Mouse (Mus musculus) frontal cortex, adult 2 months (tissue): ENCODE results near the gene Sort1. TPM values are rescaled to one million over a fixed set of nuclear protein-coding genes. Genes with fewer than 3 reads are reported as not detected.
A peak's percentile ranks its signal among the peaks of the same experiment; 100 is the strongest.

Experiments used
- DNase-seq, 2 experiments: peaks; one replicate each; pipeline ENCODE4 v3.0.0; 2022; ENCODE audit warnings: low spot score in 1 of 2; ENCODE audit errors: extremely low spot score in 1 of 2
- polyA plus RNA-seq: library from polyadenylated mRNA; depleted of rRNA; stranded (reverse); fragments of >200 nt; gene quantifications from 2 replicates; pipeline ENCODE4 v1.2.3, GENCODE M21; 2012

Gene Sort1
- polyA plus RNA-seq, 1 experiment: 157 TPM

DNA sequence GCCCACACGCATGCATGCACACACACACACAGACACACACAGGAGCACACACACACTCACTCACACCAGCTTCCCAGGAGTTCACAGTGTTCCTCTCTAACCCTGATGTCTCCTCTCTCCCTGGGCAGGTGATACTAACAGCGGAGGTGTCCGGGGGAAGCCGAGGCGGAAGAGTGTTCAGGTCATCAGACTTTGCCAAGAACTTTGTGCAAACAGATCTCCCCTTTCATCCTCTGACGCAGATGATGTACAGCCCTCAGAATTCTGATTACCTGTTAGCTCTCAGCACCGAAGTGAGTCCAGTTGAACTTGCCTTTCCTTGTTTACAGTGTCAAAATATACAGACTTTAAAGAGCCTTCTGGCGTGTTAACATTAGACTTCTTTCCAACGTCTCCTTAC lies 41.6 kb downstream of the Sort1 start:
- no peak for DNase-seq

DNA sequence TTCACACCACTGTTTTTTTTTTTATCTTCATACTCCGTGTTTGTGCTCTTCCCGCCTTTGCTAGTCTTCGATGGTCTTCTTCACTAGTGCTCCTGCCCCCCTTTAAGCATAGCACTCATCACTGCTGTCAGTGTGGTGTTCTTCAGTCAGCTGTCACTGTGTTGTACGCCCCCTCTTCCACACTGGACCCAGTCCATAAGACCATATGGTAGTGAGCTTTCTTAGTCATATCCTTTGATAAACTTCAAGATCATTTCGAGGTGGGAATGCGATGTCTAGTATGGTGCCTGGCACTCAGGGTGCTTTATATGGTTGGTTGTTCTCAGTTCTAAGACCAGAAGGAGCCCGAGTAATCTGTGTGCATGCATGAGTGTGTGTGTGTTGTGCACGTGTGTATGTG lies 43.4 kb downstream of the Sort1 start:
- peak in 1 of 2 experiments; percentile 74 for DNase-seq

DNA sequence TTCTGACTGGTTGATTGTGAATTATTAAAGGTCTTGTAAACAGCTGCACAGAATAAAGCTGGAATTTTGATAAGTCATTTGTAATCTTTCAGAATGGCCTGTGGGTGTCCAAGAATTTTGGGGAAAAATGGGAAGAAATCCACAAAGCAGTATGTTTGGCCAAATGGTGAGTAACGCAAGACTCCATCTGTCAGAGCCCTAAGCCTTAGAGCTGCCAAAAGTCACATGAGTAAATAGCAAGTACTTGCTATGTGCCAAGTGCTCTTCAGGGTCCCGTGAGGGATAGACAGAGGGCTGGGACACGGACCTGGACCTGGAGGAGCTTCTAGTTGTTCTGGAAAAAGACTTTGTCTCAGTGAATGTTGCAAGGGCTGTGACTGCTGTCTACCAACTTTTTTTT lies 44.0 kb downstream of the Sort1 start:
- DNase-seq: no peak

DNA sequence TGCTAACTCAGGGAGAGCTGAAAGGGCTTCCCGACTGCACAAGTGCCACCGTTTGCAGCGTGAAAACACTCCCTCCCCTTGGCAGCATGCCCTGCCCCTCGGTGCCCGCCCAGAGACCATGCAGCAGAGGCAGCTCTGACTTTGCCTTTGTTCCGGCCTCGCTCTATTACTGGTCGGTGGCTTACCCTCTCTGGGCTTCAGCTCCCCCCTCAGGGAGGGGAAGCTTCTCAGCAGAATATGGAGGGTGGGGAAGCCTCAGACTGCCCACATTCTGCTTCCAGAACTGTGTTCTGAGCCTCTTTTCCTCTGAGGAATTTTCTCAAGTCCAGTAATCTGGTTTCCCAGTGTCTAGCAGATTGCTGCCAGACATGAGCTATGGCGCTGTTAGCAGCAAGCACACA lies 44.6 kb downstream of the Sort1 start:
- peak in 1 of 2 experiments; percentile 58 for DNase-seq

DNA sequence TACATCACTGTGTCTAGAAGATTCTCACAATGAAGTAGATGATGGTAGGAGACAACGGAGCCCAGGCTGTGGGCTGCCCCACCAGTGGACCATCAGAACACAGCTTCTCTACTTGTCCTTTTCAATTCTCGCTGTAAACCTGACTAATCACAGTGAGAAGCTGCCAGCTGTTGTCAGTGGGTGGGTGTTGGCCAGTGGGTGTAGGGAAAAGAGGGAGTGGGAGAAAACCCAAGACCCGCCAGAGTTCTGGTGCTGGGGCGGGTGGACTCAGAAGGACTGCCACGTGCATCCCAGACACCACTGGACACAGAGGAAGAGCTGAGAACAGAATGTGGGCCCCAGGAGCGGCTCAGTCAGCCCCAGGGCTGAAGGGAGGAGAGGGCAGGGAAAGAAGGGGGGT lies 46.9 kb downstream of the Sort1 start:
- peak in 1 of 2 experiments; percentile 66 for DNase-seq

DNA sequence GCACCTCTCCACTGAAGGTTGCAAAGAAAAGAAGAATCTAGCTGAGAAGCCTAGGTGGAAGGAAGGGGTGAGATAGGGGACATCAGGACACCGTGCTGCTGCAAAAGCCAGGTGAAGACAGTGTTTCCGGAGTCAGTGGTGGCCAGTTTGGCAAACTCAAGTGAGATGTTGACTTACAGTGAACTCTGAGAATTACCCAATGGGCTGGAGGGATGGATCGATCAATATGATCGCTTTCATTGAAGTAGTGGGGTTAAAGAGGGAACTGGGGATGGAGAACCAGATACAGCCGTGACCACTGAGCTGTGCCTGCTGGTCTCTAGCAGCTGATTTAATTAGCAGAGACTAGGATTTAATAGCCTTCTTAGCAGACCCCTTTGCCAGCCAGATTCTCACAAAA lies 53.0 kb downstream of the Sort1 start:
- no peak for DNase-seq

DNA sequence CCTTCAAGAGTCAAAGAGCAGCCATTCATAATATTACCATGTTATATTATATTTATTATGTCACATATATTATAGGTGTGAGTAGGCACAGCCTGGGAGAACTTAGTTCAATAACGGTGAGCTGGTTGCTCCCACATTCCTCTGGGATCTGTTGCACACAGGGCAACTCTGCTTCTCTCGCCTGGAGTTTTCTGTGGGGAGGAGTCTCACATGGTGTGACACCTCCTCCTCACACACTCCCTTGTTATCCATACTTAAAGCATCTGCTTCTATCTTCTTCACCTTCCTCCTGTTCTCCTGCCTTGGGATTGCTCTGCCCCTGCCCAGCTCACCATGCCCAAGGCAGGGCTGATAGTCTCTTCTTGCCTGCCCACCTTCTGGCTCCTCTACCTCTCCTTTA lies 57.2 kb downstream of the Sort1 start:
- no peak for DNase-seq

DNA sequence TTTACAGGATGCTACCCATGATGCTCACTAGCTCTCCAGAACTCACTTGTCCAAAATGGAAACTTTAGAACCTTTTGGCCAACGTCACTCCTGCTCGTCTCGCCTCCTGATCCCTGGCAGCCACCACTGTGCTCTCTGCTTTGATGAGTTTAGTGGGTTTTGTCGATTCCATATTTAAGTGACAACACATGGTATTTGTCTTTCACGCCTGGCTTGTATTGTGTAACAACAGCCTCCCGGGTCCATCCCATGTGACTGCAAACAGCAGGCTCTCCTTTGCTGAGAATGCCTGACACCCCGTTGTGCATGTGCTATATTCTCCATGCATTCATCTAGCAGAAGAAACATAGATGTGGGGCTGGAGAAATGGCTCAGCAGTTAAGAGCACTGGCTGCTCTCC lies 58.3 kb downstream of the Sort1 start:
- no peak for DNase-seq

DNA sequence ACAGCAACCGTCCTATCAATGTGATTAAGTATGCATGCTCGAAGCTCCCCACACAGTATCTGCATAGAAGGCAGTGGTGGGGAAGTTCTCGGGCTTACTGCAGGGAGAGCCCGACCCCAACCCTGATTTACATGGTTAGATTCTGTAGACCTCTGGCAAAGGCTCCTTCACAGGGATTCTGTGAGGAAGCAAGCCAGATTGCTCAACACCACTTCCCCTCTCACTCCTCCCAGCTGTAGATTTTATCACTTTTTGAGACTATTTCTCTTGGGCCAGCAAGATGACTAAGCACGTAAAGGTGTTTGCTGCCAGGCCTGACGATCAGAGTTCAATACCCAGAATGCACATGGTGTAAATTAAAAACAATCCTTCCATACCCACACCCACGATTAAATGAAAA lies 62.0 kb downstream of the Sort1 start:
- DNase-seq: no peak

DNA sequence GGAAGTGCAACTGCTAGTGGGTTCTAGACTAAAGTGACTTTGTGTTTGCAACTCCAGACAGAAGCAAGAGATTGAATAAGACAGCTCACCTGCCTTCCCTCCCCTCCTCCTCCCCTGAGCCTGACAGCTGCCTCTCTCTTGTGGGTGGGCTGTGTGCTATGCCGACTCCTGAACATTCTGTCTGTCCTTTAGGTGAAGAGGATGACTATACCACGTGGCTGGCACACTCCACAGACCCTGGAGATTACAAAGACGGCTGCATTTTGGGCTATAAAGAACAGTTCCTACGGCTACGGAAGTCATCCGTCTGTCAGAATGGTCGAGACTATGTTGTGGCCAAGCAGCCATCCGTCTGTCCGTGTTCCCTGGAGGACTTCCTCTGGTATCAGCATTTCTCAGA lies 64.5 kb downstream of the Sort1 start:
- DNase-seq: no peak

DNA sequence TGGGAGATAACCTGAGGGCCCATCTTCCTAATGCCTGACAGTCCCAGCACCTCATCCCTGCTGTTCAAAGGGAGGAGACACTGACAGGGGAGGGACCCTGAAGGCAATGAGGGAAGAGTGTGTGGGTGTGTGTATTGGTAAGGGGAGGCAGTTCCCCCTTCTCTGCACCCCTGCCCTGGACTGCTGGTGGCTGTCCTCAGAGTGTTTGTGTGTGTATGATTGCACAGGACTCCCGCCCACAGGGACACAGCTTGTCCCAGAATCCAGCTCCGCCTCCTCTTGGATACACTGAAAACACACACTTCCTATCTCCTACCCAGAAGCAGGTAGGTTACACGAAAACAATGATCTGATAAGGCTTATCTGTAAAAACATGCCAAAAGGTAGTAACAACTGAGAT lies 71.4 kb downstream of the Sort1 start:
- DNase-seq: no peak

DNA sequence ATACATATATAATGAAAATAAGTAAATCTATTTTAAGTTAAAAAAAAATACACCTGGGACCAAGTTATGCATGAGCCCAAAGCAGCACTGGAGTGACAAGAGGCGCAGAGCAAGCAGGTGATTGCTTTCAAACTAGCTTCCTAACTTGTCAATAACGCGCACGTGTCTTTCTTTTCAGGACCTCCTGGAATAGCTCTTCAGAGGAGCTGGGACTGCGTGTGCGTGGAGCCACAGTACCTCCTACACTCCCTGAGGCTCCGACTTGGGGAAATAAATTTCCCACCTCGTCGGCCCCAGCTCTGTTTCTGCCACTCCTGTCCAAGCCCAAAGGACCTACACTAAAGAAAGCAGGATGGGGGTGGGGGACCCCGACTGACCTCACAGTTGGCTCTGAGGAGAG lies 73.2 kb downstream of the Sort1 start:
- DNase-seq: peak in 1 of 2 experiments; percentile 40

DNA sequence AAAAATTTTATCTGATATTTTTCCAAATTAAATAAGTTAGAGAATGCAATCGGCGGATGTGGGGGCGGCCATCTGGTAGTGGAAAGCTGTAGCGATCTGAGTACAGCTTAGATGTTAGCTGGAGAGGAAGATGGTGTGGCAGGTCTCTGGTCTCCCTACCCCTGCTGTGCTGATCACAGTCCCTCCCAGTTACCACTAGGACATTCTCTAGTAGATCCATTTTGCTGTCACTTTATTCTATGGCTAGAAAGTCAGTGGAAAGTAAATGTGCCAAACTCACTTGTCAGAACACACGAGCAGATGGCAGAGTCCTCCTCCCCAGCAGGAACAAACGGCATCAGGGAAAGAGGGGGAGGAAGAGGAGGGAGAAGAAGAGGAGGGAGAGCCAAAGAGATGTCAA lies 74.6 kb downstream of the Sort1 start:
- DNase-seq: peak in 1 of 2 experiments; percentile 79

DNA sequence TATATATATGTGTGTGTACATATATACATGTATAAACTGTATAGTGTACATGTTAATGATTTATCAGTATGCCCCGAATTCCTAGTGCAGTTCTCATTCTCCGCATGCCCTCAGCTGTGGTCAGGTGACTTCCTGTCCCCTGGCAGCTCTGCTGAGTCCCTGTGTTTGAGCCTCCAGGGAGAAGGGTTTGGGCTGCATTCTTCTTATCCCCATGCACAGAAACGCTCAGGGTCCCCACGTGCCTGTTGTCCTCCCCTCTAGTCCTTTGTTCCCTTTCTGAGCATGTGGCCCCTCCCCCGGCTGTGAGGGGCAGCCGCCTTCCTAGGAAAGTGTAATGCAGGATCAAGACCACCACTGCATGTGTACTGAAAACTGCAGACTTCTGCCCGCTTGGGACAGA lies 77.0 kb downstream of the Sort1 start:
- no peak for DNase-seq

DNA sequence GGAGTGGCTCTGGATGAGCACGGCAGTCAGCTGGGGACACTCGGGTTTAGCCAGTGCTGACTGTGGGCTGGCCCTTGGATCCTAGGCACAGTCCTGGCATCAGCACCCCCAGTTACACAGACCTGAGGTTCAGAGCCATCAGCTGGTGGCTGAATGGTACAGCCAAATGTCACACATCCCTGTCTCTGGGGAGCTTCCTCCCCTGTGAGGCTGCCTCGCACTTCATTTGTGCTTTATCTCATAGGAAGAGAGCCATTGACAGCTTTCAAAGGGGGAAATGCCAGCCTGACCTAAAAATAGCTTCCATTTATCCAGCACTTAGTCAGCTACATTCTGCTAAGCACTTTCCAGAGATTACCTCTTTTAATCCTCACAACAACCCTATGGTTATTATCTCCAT lies 79.7 kb downstream of the Sort1 start:
- DNase-seq: peak in 1 of 2 experiments; percentile 60

DNA sequence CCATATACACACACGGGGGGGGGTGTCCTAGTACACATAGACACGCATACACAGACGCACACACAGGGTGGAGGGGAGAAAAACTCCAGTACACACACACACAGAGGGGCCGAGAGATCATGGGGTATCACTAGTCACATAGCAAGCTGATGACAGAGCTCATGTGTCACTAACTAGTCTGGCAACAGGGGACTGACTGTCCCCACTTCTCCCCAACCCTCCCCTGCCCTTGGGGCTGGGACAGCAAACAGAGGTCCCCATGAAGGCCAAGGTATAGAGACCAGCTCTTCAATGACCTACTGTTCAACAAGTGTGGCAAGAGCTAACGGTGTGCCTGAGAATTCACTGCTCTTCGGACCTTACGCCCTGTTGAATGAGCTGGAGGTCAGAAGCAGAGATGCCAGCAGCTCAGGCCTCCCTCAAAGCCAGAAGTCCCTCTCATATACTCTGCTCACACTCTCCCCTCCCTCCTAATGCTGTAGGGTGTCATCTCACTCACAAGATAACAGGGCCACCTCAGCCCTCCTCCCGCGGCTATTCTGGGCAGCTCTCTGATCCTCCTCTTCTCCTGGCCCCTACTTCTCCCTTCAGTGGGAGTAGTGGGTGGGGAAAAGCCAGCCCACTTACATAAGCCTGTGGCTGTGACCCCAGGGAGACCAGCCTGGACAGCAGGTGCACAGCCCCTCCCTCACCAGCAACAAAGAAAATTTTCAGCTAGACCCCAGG lies 80.6 kb downstream of the Sort1 start, which contains the start of gene Mybphl:
Mybphl (plus strand) TSS at position 642 of the 726 bp plus-strand sequence.
- no peak for DNase-seq

DNA sequence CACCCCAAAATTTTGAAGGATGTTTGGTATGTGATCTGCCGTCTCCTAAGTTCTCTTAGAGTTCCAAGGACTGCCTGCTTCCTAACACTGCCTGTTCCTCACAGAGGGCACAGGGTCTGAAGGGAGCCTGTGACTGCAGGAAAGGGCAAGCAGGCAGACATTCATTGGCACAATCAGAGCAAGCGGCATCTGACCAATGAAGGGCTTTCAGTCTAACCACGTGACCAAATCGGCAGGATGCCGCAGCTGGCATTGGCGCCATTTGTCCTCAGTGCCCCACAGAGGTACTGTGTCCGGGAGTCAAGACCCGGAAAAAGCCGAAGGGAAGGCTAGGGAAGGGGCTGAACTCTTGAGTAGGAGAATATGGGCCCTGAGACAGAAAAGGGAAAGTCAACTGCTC lies 83.3 kb downstream of the Sort1 start:
- DNase-seq: no peak

DNA sequence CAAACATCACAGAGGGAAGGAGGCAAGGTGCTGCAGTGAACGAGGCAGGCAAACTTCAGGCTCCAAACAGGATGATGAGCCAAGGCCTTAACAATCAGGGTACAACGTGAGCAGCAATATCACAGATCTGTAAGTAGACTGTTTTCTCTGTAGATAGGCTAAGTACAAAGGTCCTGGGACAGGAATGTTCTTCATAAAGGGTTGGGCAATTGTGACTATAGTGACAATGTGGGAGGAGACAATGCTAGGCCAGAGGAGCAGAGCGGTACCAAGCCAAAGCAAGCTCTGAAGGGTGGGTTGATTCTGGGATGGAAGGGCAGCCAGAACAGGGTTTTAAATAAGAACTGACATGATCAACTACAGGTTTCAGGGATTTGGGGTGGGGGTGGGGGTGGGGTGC lies 83.9 kb downstream of the Sort1 start:
- DNase-seq: no peak

DNA sequence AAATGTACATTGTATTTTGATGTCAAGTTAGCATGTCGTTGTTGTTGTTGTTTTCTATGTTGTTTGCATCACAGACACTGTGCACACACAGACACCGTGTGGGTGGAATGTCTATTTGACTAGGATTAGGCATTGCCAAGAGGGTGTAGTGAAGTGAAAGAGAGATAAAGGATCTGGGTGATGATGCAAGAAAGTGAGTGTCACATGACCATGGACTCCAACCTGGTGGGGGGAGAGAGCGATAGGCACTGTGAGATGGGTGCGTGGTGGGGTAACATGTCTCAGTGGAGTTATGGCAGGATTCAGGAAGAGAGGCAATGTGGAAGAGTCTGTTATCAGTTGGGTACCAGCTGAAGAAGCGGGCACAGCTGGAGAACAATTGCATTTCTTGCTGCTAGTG lies 84.8 kb downstream of the Sort1 start:
- no peak for DNase-seq

DNA sequence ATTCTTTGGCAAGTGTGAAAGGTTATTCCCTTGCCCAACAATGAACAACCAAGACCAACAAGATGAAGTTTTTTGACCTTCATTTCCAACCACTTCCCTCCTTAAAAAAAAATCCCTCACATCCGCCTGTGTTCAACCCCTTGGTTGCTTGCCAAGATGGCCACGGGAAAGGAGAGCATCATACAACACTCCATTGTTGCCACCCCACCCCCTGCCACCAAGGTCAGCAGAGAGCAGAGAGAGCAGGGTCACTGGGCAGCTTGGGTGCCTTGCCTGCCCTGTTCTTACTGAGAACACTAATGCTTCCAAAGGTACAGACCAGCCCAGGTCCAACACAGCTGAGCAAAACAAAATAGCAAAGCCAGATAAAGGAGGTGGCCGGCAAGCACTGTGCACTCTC lies 88.4 kb downstream of the Sort1 start:
- DNase-seq: no peak

DNA sequence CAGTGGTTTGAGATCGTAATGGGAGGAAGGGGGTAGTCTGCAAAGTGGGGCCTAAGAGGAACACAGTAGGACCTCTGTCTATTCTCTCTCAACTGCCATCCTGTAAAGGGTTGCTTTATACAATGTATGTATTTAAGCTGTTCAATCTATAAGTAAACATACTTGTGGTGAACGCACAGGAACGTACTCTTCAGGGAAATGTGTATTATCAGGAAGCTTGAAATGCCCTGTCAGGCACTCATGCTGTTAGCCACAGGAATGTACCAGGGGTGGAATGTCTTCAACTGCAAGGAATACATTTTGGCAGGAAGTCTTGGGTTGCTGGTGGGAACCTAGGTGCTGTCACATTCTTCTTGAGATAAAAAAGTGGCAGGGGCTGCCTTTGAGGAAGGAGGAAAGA lies 88.8 kb downstream of the Sort1 start:
- DNase-seq: no peak

DNA sequence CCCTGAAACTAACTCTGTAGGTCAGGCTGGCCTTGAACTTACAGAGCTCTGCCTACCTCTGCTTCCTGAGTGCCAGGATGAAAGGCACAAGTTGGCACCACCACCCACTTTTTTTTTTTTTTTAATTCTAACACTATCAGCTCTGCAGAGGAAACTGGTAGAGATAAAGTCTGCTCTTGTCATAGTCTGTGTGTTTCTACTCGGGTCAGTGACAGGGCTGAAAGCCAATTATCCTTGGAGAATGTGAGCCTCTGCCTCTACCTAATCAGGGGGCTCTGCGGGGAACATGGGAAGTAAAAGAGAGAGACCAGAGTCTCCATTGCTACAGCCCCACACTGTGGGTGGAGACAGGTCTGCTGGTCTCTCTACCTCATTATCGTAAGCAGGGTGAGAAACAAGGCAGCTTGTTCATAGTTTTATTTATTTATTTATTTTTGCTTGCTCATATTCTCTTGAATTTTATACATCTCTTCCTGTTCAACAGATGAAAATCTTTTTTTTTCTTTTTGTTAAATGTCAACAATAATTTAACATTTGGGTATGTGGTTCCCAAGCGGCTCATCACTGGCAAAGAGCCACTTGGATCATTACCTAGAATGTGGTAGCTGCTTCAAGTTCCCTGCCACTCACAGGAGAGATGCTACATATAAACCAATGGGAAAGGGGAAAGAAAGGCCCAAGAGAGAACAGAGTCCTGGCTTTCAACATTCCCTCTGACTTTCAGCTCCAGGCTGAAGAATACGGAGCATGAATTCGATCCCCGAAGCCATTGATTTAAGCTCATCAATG lies 95.2 kb downstream of the Sort1 start:
- DNase-seq: peak in 1 of 2 experiments; percentile 51
